Mouse (Mus musculus): ENCODE data around the gene Crtc2. TPM values are rescaled to one million over a fixed set of nuclear protein-coding genes. Genes with fewer than 3 reads are reported as not detected.
"Not testable (repeated sequence)": the region's sequence is repeated elsewhere in the genome, so short reads cannot be mapped to it uniquely, and the experiment has no call there.

Gene Crtc2
- polyA plus RNA-seq, 1 experiment, result 34.3 TPM

DNA sequence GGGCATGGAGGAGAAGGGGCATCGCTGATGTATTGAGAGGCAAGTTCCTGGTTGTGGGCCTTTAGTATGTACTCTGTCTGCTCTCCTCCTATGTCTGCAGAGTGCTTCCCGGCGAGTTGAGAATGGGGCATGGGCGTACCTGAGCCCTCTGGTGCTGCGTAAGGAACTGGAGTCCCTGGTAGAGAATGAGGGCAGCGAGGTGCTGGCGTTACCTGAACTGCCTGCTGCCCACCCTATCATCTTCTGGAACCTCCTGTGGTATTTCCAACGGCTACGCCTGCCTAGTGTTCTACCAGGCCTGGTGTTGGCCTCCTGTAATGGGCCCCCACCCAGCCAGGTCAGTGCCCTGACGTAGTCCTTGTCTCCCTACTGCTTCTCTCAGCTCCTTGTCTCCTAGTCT is 24.2 kb downstream of the Crtc2 start:
- H3K4me3 ChIP-seq (ENCODE audit: insufficient read depth, low read length), result no peak overlapping the region
- TF ChIP-seq POLR2A (IDR thresholded peaks at IDR 0.05; ENCODE audit: low read depth, low read length), result no peak
- TF ChIP-seq CTCF (IDR thresholded peaks at IDR 0.05; ENCODE audit: borderline replicate concordance, insufficient read depth, low read length), result no peak
- no peaks in the 10 kb centered on the region for H3K4me1 ChIP-seq (ENCODE audit: control insufficient read depth, insufficient read depth, low read length)
- H3K27ac ChIP-seq (ENCODE audit: insufficient read depth, low read length), result no peak overlapping the region

- Histone ChIP-seq H3K27ac (ENCODE audit: insufficient read depth, low read length) (no peak overlapping the region), H3K4me3 (ENCODE audit: insufficient read depth, low read length) (no peak overlapping the region), H3K4me1 (ENCODE audit: control insufficient read depth, insufficient read depth, low read length) (no peaks in the 10 kb centered on the region)
- TF ChIP-seq POLR2A (IDR thresholded peaks at IDR 0.05; ENCODE audit: low read depth, low read length) (no peak), CTCF (IDR thresholded peaks at IDR 0.05; ENCODE audit: borderline replicate concordance, insufficient read depth, low read length) (no peak)
These were observed 25.3 kb downstream of the Crtc2 start for GRCm38 (mm10) chr3:90279216-90279615.

DNA sequence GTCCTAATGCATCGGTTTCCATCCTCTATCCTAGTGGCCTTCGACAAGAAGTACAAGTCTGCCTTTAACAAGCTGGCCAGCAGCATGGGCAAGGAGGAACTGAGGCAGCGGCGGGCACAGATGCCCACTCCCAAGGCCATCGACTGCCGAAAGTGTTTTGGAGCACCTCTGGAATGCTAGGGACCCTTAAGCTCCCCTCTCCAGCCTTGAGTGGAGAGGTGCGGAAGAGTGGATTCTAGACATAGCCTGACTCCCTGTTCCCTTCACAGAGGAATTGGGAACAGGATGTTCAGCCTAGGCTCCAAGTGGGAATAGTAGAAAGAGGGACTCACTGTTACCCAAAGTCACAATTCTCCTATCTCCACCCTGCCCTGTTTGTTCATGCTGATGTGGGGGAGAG is 25.8 kb downstream of the Crtc2 start:
- no peak overlapping the region for H3K27ac ChIP-seq (ENCODE audit: insufficient read depth, low read length)
- no peak overlapping the region for H3K4me3 ChIP-seq (ENCODE audit: insufficient read depth, low read length)
- no peaks in the 10 kb centered on the region for H3K4me1 ChIP-seq (ENCODE audit: control insufficient read depth, insufficient read depth, low read length)
- no peak for TF ChIP-seq CTCF (IDR thresholded peaks at IDR 0.05; ENCODE audit: borderline replicate concordance, insufficient read depth, low read length)
- no peak for TF ChIP-seq POLR2A (IDR thresholded peaks at IDR 0.05; ENCODE audit: low read depth, low read length)

- H3K4me3 ChIP-seq (ENCODE audit: insufficient read depth, low read length), result no peak overlapping the region
- no peak overlapping the region for H3K27ac ChIP-seq (ENCODE audit: insufficient read depth, low read length)
- no peaks in the 10 kb centered on the region for H3K4me1 ChIP-seq (ENCODE audit: control insufficient read depth, insufficient read depth, low read length)
- TF ChIP-seq POLR2A (IDR thresholded peaks at IDR 0.05; ENCODE audit: low read depth, low read length), result no peak
- TF ChIP-seq CTCF (IDR thresholded peaks at IDR 0.05; ENCODE audit: borderline replicate concordance, insufficient read depth, low read length), result no peak
These were observed 26.7 kb downstream of the Crtc2 start for GRCm38 (mm10) chr3:90280708-90281107.

DNA sequence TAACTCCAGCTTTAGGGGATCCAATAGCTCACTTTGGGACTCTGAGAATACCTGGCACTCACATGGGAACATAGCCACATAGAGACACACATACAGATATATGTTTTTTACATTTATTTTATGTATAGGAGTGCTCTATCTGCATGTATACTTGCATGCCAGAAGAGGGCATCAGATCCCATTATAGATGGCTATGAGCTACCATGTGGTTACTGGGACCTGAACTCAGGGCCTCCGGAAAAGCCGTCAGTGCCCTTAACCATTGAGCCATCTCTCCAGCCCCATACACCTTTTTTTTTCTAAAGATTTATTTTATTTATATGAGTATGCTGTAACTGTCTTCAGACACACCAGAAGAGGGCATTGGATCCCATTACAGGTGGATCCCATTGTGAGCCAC is 30.2 kb downstream of the Crtc2 start:
- H3K4me1 ChIP-seq (ENCODE audit: control insufficient read depth, insufficient read depth, low read length), result no peaks in the 10 kb centered on the region
- H3K27ac ChIP-seq (ENCODE audit: insufficient read depth, low read length), result no peak overlapping the region
- TF ChIP-seq CTCF (IDR thresholded peaks at IDR 0.05; ENCODE audit: borderline replicate concordance, insufficient read depth, low read length) (no peak), POLR2A (IDR thresholded peaks at IDR 0.05; ENCODE audit: low read depth, low read length) (no peak)
- H3K4me3 ChIP-seq (ENCODE audit: insufficient read depth, low read length), result no peak overlapping the region

- not testable (repeated sequence) for H3K27ac ChIP-seq (ENCODE audit: insufficient read depth, low read length); H3K4me3 ChIP-seq (ENCODE audit: insufficient read depth, low read length); H3K4me1 ChIP-seq (ENCODE audit: control insufficient read depth, insufficient read depth, low read length)
These were observed 35.4 kb downstream of the Crtc2 start for GRCm38 (mm10) chr3:90289403-90289802.

GRCm38 (mm10) chr3:90290602-90291001 is 36.6 kb downstream of the Crtc2 start:
- no peak for TF ChIP-seq CTCF (IDR thresholded peaks at IDR 0.05; ENCODE audit: borderline replicate concordance, insufficient read depth, low read length)
- no peak for TF ChIP-seq POLR2A (IDR thresholded peaks at IDR 0.05; ENCODE audit: low read depth, low read length)
- no peak overlapping the region for H3K4me3 ChIP-seq (ENCODE audit: insufficient read depth, low read length)
- peaks cover 2% of the 10 kb centered on the region; the same call in 1 of the 2 replicates for H3K4me1 ChIP-seq (ENCODE audit: control insufficient read depth, insufficient read depth, low read length)
- H3K27ac ChIP-seq (ENCODE audit: insufficient read depth, low read length), result no peak overlapping the region

DNA sequence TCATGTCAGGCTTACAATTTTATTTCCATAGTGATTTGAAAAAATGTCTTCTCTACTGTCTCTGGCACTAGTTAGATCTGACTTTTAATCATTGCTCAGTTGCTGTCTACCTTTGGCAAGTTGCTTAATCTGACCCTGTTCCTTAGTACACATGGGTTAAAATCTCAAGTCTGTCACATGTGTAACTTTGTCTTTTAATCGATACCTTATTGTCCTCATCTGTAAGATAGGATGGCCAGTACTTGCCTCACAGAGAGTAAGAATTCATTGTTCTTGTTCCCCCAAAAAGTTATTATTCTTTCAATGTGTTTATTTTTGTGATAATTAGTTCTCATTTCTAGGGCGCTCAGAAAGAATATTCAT is 38.0 kb downstream of the Crtc2 start:
- peak overlapping the region; percentile 96 for H3K27ac ChIP-seq (ENCODE audit: insufficient read depth, low read length)
- TF ChIP-seq CTCF (IDR thresholded peaks at IDR 0.05; ENCODE audit: borderline replicate concordance, insufficient read depth, low read length) (no peak), POLR2A (IDR thresholded peaks at IDR 0.05; ENCODE audit: low read depth, low read length) (0 out of 2 replicates have a peak, but pooled peaks have one; percentile 12)
- no peak overlapping the region for H3K4me3 ChIP-seq (ENCODE audit: insufficient read depth, low read length)
- peaks cover 2% of the 10 kb centered on the region; the same call in 1 of the 2 replicates for H3K4me1 ChIP-seq (ENCODE audit: control insufficient read depth, insufficient read depth, low read length)

DNA sequence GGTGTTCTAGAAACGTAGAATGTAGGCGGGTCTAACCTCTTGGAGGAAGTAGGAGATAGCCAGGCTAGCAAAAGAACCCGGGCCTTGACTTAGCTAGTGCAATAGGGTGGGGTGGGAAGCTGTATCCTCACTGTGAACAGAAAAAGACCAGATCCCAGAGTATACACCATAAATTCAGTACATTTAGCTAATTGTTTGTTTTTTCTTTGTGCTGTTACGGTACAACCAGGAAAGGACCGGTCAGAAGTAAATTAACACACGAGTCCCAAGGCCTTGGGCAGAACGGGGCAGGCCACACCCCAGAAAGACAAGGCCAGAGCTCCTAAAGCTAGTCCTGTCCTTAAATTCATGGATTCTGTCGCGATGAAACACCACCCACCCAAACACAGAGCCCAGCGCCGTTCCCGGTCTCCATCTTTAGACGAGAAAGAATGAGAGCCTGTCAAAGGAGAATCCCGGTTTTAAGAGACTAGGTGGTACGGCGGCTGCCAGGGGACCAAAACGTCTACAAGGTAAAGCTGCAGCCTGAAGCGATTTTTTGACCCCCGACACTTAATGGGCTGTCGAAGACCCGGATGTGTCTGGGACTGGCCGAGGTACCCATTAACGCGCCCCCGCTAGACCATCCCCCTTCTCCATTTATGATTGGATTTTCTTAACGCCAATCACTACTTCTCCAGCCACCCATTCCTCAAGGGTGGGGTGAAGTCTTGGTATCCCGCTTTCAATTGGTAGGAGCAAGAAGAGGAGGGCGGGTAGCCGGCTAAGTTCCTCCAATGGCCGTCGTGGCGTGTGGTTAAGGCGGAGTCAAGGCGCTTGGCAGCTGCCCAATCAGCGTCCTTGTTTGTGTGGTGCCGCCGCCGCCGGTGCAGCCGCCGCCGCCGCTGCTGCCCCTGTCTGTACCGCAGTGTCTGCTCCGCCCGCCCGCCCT is 38.6 kb downstream of the Crtc2 start, which contains the start of gene Gatad2b:
Gene Gatad2b, plus strand, starts transcription at position 834 of the 931 bp plus-strand sequence.
- H3K27ac ChIP-seq (ENCODE audit: insufficient read depth, low read length), result peak within 1 kb of the TSS; percentile 96
- TF ChIP-seq CTCF (IDR thresholded peaks at IDR 0.05; ENCODE audit: borderline replicate concordance, insufficient read depth, low read length) (no peak), POLR2A (IDR thresholded peaks at IDR 0.05; ENCODE audit: low read depth, low read length) (peak; percentile 67)
- peaks cover 2% of the 10 kb centered on the region; the same call in 1 of the 2 replicates for H3K4me1 ChIP-seq (ENCODE audit: control insufficient read depth, insufficient read depth, low read length)
- H3K4me3 ChIP-seq (ENCODE audit: insufficient read depth, low read length), result peak within 1 kb of the TSS; percentile 98

- Histone ChIP-seq H3K4me1 (ENCODE audit: control insufficient read depth, insufficient read depth, low read length) (peaks cover 2% of the 10 kb centered on the region; the same call in 1 of the 2 replicates), H3K4me3 (ENCODE audit: insufficient read depth, low read length) (peak overlapping the region; percentile 98), H3K27ac (ENCODE audit: insufficient read depth, low read length) (peak overlapping the region; percentile 90)
- TF ChIP-seq POLR2A (IDR thresholded peaks at IDR 0.05; ENCODE audit: low read depth, low read length) (peak; percentile 31; the same call in 1 of the 2 replicates), CTCF (IDR thresholded peaks at IDR 0.05; ENCODE audit: borderline replicate concordance, insufficient read depth, low read length) (no peak)
These were observed 39.5 kb downstream of the Crtc2 start for GRCm38 (mm10) chr3:90293352-90294063.
